Mouse (Mus musculus): ENCODE data around the gene Hhipl1.

Gene Hhipl1

DNA sequence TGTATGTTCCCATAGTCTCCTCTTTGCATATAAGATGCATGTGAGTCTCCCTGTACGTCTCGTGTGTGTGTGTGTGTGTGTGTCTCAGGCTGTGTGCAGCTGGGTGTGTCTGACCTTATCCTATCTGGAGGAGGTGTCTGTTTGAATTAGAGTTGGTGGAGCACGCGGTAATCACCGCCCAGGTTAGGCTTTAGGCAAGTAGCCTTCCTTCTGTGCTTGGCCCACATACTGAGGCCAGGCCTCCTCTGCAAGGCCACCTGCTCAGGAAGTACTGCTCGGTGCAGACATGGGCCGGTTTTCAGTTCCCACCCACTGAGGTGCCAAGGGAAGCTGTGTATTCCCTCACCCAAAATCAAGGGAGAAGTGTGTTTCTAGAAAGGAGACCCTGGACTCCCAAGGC, 59.8 kb downstream of the Hhipl1 start:
- no peak for DNase-seq

DNA sequence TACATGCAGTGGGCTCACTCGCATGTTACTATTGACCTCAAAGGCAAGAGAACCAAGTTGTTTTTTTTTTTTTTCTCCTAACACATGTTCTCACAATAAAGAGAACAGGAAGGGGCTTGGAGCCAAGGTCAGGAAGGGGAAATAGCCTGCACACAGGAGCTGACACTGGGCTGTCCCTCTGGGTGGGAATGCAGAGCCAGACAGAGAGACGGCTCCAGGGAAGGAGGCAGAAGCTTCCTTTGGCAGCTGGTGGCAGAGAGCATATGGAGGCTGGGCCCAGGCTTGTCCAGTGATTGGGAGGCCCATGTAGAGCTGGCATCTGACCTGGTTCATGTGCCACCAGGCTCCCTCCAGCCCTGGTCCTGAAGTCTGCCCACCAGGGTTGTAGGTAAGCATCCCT, 61.8 kb downstream of the Hhipl1 start:
- DNase-seq = no peak

DNA sequence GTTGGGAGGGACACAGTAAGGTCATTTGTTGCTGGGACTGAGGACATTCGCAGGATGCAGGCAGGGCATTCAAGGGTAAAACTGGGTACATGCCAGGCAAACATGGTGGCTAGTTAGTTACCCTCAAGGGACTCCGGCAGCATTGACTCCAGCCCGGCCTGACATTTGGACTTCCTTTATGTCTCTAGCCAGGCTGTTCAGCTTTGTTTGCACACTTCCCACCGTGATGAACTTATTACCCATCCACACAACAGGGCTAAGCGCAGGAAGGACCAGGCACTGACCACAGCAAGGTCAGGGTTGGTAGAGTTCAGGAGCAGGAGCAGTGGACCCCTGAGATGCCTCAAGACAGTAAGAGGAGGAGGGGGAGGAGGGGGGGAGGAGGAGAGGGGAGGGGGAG, 62.9 kb downstream of the Hhipl1 start:
- no peak for DNase-seq

DNA sequence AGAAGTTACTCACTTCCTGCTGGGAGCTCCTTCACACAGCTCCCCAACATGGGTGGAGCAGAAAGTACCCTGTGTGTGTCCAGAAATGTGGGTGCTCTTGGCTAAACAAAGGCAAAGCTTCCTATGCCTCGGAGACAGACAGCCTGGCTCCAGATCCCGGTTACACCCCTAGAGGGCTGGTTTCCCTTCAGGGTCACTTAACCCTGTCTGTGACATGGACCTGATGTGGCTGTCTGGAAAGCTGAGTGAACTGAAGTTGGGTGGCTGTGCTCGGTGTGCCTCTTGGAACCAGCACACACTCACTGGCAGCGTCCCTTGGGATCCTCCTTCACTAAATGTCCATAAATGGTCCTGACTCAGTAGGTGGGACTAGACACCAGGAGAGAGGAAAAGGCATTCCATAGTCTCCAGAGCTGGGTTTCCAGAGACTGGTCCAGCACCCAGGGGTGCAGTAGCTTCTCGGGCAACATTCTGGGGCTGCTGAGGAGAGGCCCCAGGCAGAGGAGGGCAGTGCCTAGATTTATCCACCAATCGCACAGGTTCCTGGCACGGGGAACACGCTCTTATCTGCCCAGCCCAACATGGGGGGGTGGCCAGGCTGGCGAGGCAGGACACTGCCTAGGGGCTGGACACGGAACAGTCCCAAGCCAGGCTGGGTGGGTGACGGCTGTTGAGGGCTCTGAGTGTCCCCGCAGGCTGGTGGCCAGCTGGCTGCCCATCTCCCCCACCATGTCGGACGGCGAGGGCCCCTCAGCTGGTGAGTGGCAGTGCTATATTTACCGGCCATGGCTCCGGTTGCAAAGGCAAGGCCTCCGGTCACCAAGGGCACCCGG, 64.7 kb downstream of the Hhipl1 start, which contains the start of gene Eml1:
Gene Eml1, plus strand, starts transcription at position 362 of the 833 bp plus-strand sequence.
- DNase-seq = no peak

DNA sequence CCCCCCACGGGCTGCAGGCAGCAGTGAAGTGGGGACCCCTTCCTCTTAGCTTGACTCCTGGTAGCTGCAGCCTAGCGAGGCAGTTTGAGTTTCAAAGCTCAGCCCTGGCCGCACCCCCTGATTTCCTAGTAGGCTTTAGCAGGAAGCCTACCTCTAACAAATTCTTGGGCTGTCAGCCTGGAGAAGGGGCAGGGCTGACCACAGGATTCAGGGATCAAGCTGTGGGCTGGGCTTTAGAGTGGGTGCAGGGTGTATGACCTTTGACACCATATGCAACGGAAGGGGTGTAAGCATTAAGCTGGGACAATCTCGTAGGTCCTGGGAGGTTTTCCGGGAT, 65.3 kb downstream of the Hhipl1 start:
- DNase-seq = no peak

GRCm38 (mm10) chr12:108372241-108372640, 66.2 kb downstream of the Hhipl1 start:
- DNase-seq = peak; percentile 69

DNA sequence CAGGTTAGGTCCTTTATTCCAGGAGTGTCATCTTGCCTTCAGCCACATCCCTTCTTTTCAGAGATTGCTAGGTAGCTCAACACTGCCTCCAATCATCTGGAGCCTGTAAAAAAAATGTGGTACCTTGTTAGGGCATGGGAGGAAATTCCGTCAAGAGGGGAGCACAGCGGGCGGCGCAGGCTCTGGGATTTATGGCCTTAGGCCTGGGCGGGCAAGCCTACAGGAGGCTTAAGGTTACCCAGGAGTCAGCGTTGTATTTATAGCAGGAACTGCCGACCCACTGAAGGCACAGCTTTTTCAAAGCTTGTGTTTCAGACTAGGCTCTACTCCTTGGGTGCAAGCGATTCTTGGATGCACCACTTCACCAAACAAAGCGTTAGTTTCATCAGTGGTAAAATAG, 67.5 kb downstream of the Hhipl1 start:
- no peak for DNase-seq

- no peak for DNase-seq
These were observed 68.6 kb downstream of the Hhipl1 start for GRCm38 (mm10) chr12:108374689-108375088.

GRCm38 (mm10) chr12:108378379-108379133, 72.5 kb downstream of the Hhipl1 start:
- DNase-seq = no peak
